Mouse (Mus musculus): Measurements from ENCODE around the gene Col4a3bp. TPM values are rescaled to one million over a fixed set of nuclear protein-coding genes. Genes with fewer than 3 reads are reported as not detected.

The Col4a3bp gene
- polyA plus RNA-seq, 1 experiment: 18.0 TPM

DNA sequence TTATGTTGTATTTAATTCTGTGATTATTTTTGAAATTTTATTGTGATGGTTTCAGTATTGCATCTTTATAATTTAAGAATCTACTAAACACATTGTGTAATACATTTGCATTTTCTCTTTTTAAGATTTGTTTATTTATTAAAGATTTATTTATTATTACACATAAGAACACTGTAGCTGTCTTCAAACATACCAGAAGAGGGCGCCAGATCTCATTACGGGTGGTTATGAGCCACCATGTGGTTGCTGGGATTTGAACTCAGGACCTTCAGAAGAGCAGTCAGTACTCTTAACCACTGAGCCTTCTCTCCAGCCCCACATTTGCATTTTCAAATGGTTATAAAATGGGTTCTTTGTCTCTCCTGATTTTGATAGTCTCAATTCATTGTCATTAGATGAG, 2.1 kb downstream of the Col4a3bp start:
- TF ChIP-seq POLR2A (IDR thresholded peaks at IDR 0.05; ENCODE audit: borderline replicate concordance, control insufficient read depth, low read depth, low read length) (no peak), CTCF (IDR thresholded peaks at IDR 0.05; ENCODE audit: control insufficient read depth, insufficient read depth, low read length) (no peak)
- 63% methylated on average over 2 of the region's 2 CpGs for WGBS

GRCm38 (mm10) chr13:96547250-96547649, 4.8 kb downstream of the Col4a3bp start:
- H3K27ac ChIP-seq (ENCODE audit: control insufficient read depth, insufficient read depth, low read depth, low read length, poor library complexity): no peak overlapping the region
- TF ChIP-seq POLR2A (IDR thresholded peaks at IDR 0.05; ENCODE audit: borderline replicate concordance, control insufficient read depth, low read depth, low read length) (no peak), CTCF (IDR thresholded peaks at IDR 0.05; ENCODE audit: control insufficient read depth, insufficient read depth, low read length) (no peak)
- WGBS: 28% methylated on average over 1 of the region's 1 CpGs
- H3K4me1 ChIP-seq (ENCODE audit: control insufficient read depth, insufficient read depth, low read length): no peaks in the 10 kb centered on the region
- H3K4me3 ChIP-seq (replicated peaks; ENCODE audit: control insufficient read depth, low read depth, low read length): no peak overlapping the region

More for the DNA sequence above, 2.1 kb downstream of the Col4a3bp start:
- H3K4me1 ChIP-seq (ENCODE audit: control insufficient read depth, insufficient read depth, low read length): no peaks in the 10 kb centered on the region
- H3K27ac ChIP-seq (ENCODE audit: control insufficient read depth, insufficient read depth, low read depth, low read length, poor library complexity): no peak overlapping the region
- H3K4me3 ChIP-seq (replicated peaks; ENCODE audit: control insufficient read depth, low read depth, low read length): no peak overlapping the region

DNA sequence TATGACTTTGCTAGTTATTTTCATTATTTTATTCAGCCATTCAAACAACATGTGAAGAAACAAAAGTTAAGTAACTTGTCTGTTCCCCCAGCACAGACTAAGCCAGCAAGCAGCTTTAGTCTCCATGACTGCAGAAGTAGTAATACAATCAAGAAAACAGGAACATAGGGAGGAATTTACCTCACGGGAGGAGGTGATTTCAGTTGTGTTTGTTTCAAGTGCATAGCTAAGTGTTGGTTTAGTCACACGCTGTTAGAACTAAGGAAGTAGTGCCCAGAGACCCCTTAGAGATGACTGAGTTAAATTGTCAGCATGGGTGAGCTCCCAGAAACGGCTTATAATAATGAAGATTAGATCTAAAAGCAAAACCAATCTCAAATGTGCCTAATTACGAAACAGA, 5.5 kb downstream of the Col4a3bp start:
- Histone ChIP-seq H3K4me1 (ENCODE audit: control insufficient read depth, insufficient read depth, low read length) (no peaks in the 10 kb centered on the region), H3K4me3 (replicated peaks; ENCODE audit: control insufficient read depth, low read depth, low read length) (no peak overlapping the region), H3K27ac (ENCODE audit: control insufficient read depth, insufficient read depth, low read depth, low read length, poor library complexity) (no peak overlapping the region)
- WGBS: 23% methylated on average over 4 of the region's 4 CpGs
- TF ChIP-seq CTCF (IDR thresholded peaks at IDR 0.05; ENCODE audit: control insufficient read depth, insufficient read depth, low read length): no peak

GRCm38 (mm10) chr13:96555099-96555498, 12.7 kb downstream of the Col4a3bp start:
- Histone ChIP-seq H3K27ac (ENCODE audit: control insufficient read depth, insufficient read depth, low read depth, low read length, poor library complexity) (no peak overlapping the region), H3K4me1 (ENCODE audit: control insufficient read depth, insufficient read depth, low read length) (no peaks in the 10 kb centered on the region), H3K4me3 (replicated peaks; ENCODE audit: control insufficient read depth, low read depth, low read length) (no peak overlapping the region)
- 85% methylated on average over 3 of the region's 3 CpGs for WGBS
- TF ChIP-seq CTCF (IDR thresholded peaks at IDR 0.05; ENCODE audit: control insufficient read depth, insufficient read depth, low read length): no peak
- TF ChIP-seq POLR2A (IDR thresholded peaks at IDR 0.05; ENCODE audit: borderline replicate concordance, control insufficient read depth, low read depth, low read length): no peak

DNA sequence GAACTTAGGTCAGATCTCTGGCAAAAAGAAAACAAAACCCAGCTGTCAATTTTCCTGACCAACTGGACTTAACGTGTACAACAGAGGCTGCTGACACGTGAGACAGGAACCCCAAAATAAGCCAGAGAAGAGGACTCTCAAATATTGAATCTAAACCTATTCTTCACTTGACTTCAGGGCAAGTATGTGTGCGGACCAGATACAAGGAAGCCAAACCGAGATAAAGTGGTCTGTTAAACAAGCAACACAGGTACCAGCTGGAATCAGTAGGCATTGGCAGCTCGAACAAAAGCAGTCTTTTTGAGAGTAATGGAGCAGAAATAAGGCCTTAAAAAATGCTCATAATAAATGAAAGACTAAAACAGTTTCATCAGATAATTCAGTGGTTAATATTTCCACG, 25.6 kb downstream of the Col4a3bp start:
- TF ChIP-seq POLR2A (IDR thresholded peaks at IDR 0.05; ENCODE audit: borderline replicate concordance, control insufficient read depth, low read depth, low read length) (no peak), CTCF (IDR thresholded peaks at IDR 0.05; ENCODE audit: control insufficient read depth, insufficient read depth, low read length) (no peak)
- whole genome bisulfite sequencing: 70% methylated on average over 6 of the region's 6 CpGs
- H3K4me3 ChIP-seq (replicated peaks; ENCODE audit: control insufficient read depth, low read depth, low read length): no peak overlapping the region
- H3K27ac ChIP-seq (ENCODE audit: control insufficient read depth, insufficient read depth, low read depth, low read length, poor library complexity): no peak overlapping the region
- no peaks in the 10 kb centered on the region for H3K4me1 ChIP-seq (ENCODE audit: control insufficient read depth, insufficient read depth, low read length)

GRCm38 (mm10) chr13:96570313-96571015, 28.0 kb downstream of the Col4a3bp start:
- no peaks in the 10 kb centered on the region for H3K4me1 ChIP-seq (ENCODE audit: control insufficient read depth, insufficient read depth, low read length)
- no peak overlapping the region for H3K27ac ChIP-seq (ENCODE audit: control insufficient read depth, insufficient read depth, low read depth, low read length, poor library complexity)
- WGBS: 86% methylated on average over 10 of the region's 10 CpGs
- no peak overlapping the region for H3K4me3 ChIP-seq (replicated peaks; ENCODE audit: control insufficient read depth, low read depth, low read length)
- TF ChIP-seq POLR2A (IDR thresholded peaks at IDR 0.05; ENCODE audit: borderline replicate concordance, control insufficient read depth, low read depth, low read length): no peak
- TF ChIP-seq CTCF (IDR thresholded peaks at IDR 0.05; ENCODE audit: control insufficient read depth, insufficient read depth, low read length): no peak

GRCm38 (mm10) chr13:96571016-96571361, 28.6 kb downstream of the Col4a3bp start:
- WGBS: 88% methylated on average over 6 of the region's 6 CpGs
- Histone ChIP-seq H3K27ac (ENCODE audit: control insufficient read depth, insufficient read depth, low read depth, low read length, poor library complexity) (no peak overlapping the region), H3K4me1 (ENCODE audit: control insufficient read depth, insufficient read depth, low read length) (no peaks in the 10 kb centered on the region), H3K4me3 (replicated peaks; ENCODE audit: control insufficient read depth, low read depth, low read length) (no peak overlapping the region)
- TF ChIP-seq POLR2A (IDR thresholded peaks at IDR 0.05; ENCODE audit: borderline replicate concordance, control insufficient read depth, low read depth, low read length) (no peak), CTCF (IDR thresholded peaks at IDR 0.05; ENCODE audit: control insufficient read depth, insufficient read depth, low read length) (no peak)

DNA sequence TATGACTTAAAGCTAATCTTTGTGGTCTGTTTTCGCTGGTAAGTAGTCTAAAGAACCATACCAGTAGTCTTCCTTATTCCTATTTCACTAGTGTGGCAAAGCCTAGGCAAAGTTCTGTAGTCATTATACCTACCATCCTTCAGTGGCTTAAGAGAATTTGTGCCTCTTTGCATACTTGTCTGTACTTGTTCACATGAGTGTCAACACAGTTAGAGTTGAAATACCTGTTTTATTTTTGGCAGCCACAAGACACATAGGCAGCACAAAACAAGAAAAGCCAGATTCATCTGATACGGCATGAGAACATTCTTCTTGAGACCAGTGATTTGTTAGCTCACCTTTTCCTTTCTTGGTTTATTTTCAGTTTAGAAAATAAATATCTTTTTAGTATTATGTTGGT, 31.8 kb downstream of the Col4a3bp start:
- TF ChIP-seq CTCF (IDR thresholded peaks at IDR 0.05; ENCODE audit: control insufficient read depth, insufficient read depth, low read length) (no peak), POLR2A (IDR thresholded peaks at IDR 0.05; ENCODE audit: borderline replicate concordance, control insufficient read depth, low read depth, low read length) (no peak)
- Histone ChIP-seq H3K4me1 (ENCODE audit: control insufficient read depth, insufficient read depth, low read length) (no peaks in the 10 kb centered on the region), H3K27ac (ENCODE audit: control insufficient read depth, insufficient read depth, low read depth, low read length, poor library complexity) (no peak overlapping the region), H3K4me3 (replicated peaks; ENCODE audit: control insufficient read depth, low read depth, low read length) (no peak overlapping the region)
- 86% methylated on average over 2 of the region's 2 CpGs for WGBS

GRCm38 (mm10) chr13:96579104-96579503, 36.7 kb downstream of the Col4a3bp start:
- Histone ChIP-seq H3K4me1 (ENCODE audit: control insufficient read depth, insufficient read depth, low read length) (no peaks in the 10 kb centered on the region), H3K4me3 (replicated peaks; ENCODE audit: control insufficient read depth, low read depth, low read length) (no peak overlapping the region), H3K27ac (ENCODE audit: control insufficient read depth, insufficient read depth, low read depth, low read length, poor library complexity) (no peak overlapping the region)
- 34% methylated on average over 2 of the region's 2 CpGs for WGBS
- TF ChIP-seq POLR2A (IDR thresholded peaks at IDR 0.05; ENCODE audit: borderline replicate concordance, control insufficient read depth, low read depth, low read length) (no peak), CTCF (IDR thresholded peaks at IDR 0.05; ENCODE audit: control insufficient read depth, insufficient read depth, low read length) (no peak)

Measured in bone marrow, adult 2 months (tissue).